Mouse (Mus musculus) kidney, adult 2 months (tissue): Measurements from ENCODE around the gene Sema4d. TPM values are rescaled to one million over a fixed set of nuclear protein-coding genes. Genes with fewer than 3 reads are reported as not detected.

Experiments used
- DNase-seq: peaks from one replicate; pipeline ENCODE4 v3.0.0; 2021
- H3K27ac ChIP-seq: fragments of 200-500 bp; 2 replicates; pipeline ENCODE4 v1.5.1; 2012; ENCODE audit warnings: low read depth, low read length, control low read depth, inconsistent platforms; ENCODE audit not compliant: insufficient read depth
- H3K27me3 ChIP-seq: fragments of 200-500 bp; replicated peaks from 2 replicates; pipeline ENCODE4 v1.6.1; 2012; ENCODE audit warnings: mild to moderate bottlenecking, moderate library complexity, low read length, inconsistent platforms; ENCODE audit not compliant: control insufficient read depth, insufficient read depth
- H3K36me3 ChIP-seq: fragments of 200-500 bp; 2 replicates; pipeline ENCODE4 v1.6.1; 2012; ENCODE audit warnings: mild to moderate bottlenecking, moderate library complexity, low read length, inconsistent platforms; ENCODE audit not compliant: control insufficient read depth, insufficient read depth
- H3K4me1 ChIP-seq: fragments of 200-500 bp; 2 replicates; pipeline ENCODE4 v1.6.1; 2011; ENCODE audit warnings: low read length; ENCODE audit not compliant: control insufficient read depth, insufficient read depth
- H3K4me3 ChIP-seq: fragments of 200-500 bp; 2 replicates; pipeline ENCODE4 v1.5.1; 2011; ENCODE audit warnings: mild to moderate bottlenecking, low read depth, low read length, control low read depth; ENCODE audit not compliant: insufficient read depth
- CTCF ChIP-seq: fragments of 200-500 bp; conservative IDR thresholded peaks from 2 replicates; pipeline ENCODE4 v1.5.1; 2011; ENCODE audit warnings: low read depth, mild to moderate bottlenecking, control low read depth, low read length, moderate library complexity, mixed read lengths; ENCODE audit not compliant: insufficient read depth, insufficient read length
- POLR2A ChIP-seq: fragments of 200-500 bp; IDR thresholded peaks from one replicate; pipeline ENCODE4 v1.6.1; 2011; ENCODE audit warnings: low read depth, low read length, control low read depth
- WGBS: fragments of 180-500 bp; shearing (Covaris S2); methylation state at CpG from one replicate; pipeline ENCODE4 v1.1.7; 2018; 5-methylcytosine and 5-hydroxymethylcytosine counted together
- polyA plus RNA-seq: library from polyadenylated mRNA; depleted of rRNA; stranded (reverse); fragments of >200 nt; gene quantifications from 2 replicates; pipeline ENCODE4 v1.2.3, GENCODE M21; 2012

The Sema4d gene
- polyA plus RNA-seq, 1 experiment = 93.2 TPM

DNA sequence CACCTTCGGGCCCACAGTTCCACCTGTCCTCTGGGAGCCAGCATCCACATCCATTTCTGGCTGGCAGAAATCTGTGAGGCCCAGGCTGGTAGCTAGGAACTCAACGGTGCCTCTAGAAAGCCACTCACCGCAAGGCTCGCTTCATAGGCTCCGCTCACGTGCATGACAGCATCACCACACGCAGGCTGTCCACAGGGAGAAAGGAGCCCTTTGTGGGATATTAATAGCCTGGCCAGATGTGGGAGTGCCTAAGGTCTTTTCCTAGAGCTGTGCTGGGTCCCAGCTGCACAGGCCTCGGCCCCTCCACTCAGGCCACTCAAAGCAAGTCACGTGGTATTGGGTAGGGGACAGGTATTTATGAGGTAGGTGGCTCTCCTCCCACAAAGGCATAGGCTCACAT lies 35.1 kb downstream of the Sema4d start:
- 67% methylated on average over 9 of the region's 9 CpGs for WGBS
- TF ChIP-seq POLR2A (no peak), CTCF (no peak)
- Histone ChIP-seq H3K27me3 (no peaks in the 10 kb centered on the region), H3K4me3 (no peak overlapping the region), H3K36me3 (no peaks in the 10 kb centered on the region), H3K27ac (no peak overlapping the region), H3K4me1 (peaks cover 13% of the 10 kb centered on the region)
- no peak for DNase-seq

DNA sequence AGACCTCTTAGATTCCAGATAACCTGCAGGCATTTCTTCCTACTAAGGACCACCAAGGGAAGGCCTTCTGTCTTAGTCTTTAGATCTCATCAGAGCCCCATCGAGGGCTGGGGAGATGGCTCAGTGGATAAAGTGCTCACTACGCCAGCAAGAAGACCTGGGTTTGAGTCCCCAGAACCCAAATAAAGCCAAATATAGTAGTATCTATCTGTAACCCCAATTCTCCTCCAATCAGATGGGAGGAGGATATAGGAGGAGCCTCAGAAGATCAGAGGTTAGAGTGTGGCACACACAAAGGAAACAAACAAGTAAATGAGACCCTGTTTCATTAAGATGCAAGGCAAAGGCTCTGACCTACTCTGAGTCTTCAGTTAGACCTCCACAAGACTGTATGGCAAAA lies 36.4 kb downstream of the Sema4d start:
- TF ChIP-seq CTCF = no peak
- Histone ChIP-seq H3K27ac (no peak overlapping the region), H3K4me3 (no peak overlapping the region), H3K27me3 (no peaks in the 10 kb centered on the region), H3K36me3 (no peaks in the 10 kb centered on the region), H3K4me1 (peaks cover 13% of the 10 kb centered on the region)
- DNase-seq = no peak
- WGBS = 81% methylated on average over 2 of the region's 2 CpGs

DNA sequence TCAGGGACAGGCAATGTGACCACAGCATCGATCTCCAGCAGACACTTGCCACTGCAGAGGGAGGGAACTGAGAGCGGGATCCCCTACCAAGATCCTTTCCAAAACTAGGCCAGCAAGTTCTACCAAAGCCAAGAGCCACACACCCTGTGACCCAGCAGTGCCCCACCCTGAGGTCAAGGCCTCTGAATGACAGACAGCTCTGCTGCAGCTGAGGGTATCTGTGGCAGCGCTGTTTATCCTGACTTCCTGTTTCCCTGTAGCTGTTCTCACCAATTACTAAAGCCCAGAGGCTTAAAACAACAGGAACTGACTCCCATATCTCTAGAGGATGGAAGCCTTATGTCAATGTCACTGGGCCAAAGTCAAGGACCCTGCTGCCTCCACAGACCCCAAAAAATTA lies 37.0 kb downstream of the Sema4d start:
- H3K4me3 ChIP-seq = no peak overlapping the region
- H3K4me1 ChIP-seq = peaks cover 13% of the 10 kb centered on the region
- 30% methylated on average over 3 of the region's 3 CpGs for WGBS
- H3K27ac ChIP-seq = no peak overlapping the region
- H3K27me3 ChIP-seq = no peaks in the 10 kb centered on the region
- TF ChIP-seq CTCF (no peak), POLR2A (no peak)
- H3K36me3 ChIP-seq = no peaks in the 10 kb centered on the region
- peak; percentile 43 for DNase-seq

DNA sequence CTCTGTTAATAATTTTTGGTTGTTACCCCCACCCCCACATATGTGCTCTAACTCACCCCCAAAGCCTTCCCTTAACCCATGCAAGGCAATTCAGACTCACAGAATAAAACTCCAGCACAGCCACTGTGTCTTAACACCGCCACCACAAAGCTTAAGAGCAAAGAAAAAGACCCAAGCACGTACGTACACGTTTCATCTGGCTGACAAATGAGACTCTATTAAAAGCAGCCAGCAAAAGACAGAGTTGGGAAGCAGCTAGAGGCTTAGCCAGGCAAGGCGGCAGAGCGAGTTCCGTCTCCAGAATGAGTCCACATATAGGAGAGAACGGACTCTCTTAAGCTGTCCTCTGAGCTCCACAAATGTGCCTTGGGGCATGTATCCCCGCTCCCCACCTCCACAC lies 37.5 kb downstream of the Sema4d start:
- Histone ChIP-seq H3K27me3 (no peaks in the 10 kb centered on the region), H3K4me1 (peaks cover 13% of the 10 kb centered on the region), H3K27ac (no peak overlapping the region), H3K4me3 (no peak overlapping the region), H3K36me3 (no peaks in the 10 kb centered on the region)
- TF ChIP-seq POLR2A = no peak
- no peak for TF ChIP-seq CTCF
- DNase-seq = no peak
- WGBS = 83% methylated on average over 9 of the region's 9 CpGs

DNA sequence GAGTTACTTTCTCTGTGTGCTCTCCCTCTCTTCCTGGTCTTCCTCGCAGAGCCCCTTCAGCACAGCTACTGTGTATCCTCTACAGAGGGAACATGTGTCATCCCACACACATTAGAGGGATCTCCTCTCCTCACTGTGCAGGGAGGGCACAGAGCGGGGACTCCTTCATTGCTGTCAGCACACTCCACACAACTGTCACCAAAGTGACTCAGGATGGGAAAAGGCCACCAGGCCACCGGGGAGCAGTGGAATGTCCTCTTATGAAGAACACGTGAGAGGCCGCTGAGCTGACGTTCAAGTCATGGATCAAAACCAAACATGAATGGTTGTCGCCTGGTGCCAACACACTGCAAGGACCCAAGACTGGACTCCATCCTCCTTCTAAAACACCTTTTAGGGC lies 38.0 kb downstream of the Sema4d start:
- H3K4me1 ChIP-seq = peaks cover 13% of the 10 kb centered on the region
- no peak for DNase-seq

DNA sequence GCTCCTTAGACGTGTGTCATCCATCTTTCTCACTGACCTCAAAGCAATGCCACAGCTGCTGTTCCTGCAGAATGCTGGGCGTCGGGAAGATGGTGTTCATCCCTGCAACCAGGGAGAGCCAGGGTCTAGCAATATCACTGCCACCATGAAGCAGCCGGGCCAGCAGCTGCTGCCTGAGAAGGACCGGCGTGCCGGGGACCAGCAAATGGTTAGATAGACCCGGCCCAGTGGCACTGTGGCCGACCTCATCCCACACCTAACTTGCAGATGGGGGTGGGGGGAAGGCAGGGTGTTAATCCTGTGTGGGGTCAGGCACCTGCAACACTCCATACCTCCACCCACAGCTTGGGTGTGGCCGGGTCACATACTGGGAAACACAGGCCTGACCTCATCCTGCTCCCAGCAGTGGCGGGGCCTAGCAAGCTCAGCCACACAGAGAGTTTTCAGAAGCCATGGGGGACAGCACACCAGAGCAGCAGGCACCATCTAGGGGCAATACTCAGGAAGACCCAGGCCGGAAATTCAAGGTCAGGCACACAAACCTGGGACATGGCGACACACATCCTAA lies 38.9 kb downstream of the Sema4d start:
- no peak overlapping the region for H3K4me3 ChIP-seq

More for the DNA sequence above, 38.0 kb downstream of the Sema4d start:
- Histone ChIP-seq H3K27me3 (no peaks in the 10 kb centered on the region), H3K27ac (no peak overlapping the region), H3K36me3 (no peaks in the 10 kb centered on the region), H3K4me3 (no peak overlapping the region)
- no peak for TF ChIP-seq CTCF
- TF ChIP-seq POLR2A = no peak
- WGBS = 81% methylated on average over 7 of the region's 7 CpGs

DNA sequence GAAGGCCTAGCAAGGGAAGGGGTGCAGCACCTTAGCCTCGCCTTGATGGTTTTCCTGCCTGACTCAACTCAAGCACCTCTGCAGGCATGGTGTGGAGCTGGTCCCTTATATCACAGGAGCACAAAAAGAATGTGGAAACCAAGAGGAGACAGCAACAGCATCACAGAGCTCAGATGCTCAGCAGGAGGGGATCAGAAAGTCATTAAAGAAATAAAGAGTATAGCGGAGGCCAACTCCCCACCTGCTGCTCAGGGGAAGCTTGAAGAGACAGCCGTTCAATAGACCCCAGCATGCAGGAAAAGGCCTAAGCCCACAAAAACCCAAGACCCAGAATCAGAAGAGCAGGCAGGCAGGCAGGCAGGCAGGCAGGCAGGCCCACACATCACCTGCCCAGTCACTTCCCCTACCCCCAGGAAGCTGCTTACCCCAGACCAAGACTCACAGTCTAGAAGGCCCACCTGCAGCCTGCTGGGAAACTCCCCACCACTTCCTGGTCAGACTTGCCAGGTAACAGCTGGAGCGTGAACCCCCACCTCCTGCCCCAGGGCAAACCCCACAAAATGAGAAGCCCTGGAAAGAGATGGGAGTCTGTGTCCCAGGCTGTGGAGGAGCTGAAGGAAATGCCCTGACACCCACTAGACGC lies 39.6 kb downstream of the Sema4d start:
- TF ChIP-seq CTCF = no peak
- no peak for TF ChIP-seq POLR2A
- Histone ChIP-seq H3K27ac (peak overlapping the region; percentile 1; the same call in 1 of the 2 replicates), H3K4me1 (peaks cover 13% of the 10 kb centered on the region), H3K27me3 (no peaks in the 10 kb centered on the region), H3K4me3 (no peak overlapping the region), H3K36me3 (no peaks in the 10 kb centered on the region)
- peak; percentile 44 for DNase-seq
- 68% methylated on average over 5 of the region's 5 CpGs for WGBS

More for the DNA sequence above, 38.9 kb downstream of the Sema4d start:
- TF ChIP-seq CTCF = no peak
- Histone ChIP-seq H3K27ac (no peak overlapping the region), H3K4me1 (peaks cover 13% of the 10 kb centered on the region), H3K36me3 (no peaks in the 10 kb centered on the region), H3K27me3 (no peaks in the 10 kb centered on the region)
- WGBS = 69% methylated on average over 13 of the region's 13 CpGs
- DNase-seq = no peak
